In genomic region chr12:84361555-84362489, GRCm38 (mm10) we compare ENCODE assay signal across 8 mouse cellular contexts. TPM values are rescaled to one million over a fixed set of nuclear protein-coding genes. Genes with fewer than 3 reads are reported as not detected.
DNase-seq lines count a peak whose midpoint lies in the region; ATAC-seq lines count a peak whose summit lies in the region.

TSS of gene Coq6 (plus strand) at chr12:84361657.
TSS of gene Fam161b (minus strand) at chr12:84361833.

- peak within 1 kb of the TSS; percentile 64 for H3K27ac ChIP-seq in hindbrain, embryonic 12.5 days

- peak; percentile 97 for DNase-seq in NIH3T3 (ENCODE audit: low read depth)
- peak; percentile 96 to 97 for DNase-seq in cerebellum, postnatal 10 days
- DNase-seq in frontal cortex, postnatal 10 days (ENCODE audit: low spot score in 2 of 2) = peak; percentile 94
- peak; percentile 89 to 97 for DNase-seq in layer of hippocampus, postnatal 14 days (ENCODE audit: low spot score in 2 of 2)
- peak; percentile 93 for DNase-seq in lung, postnatal 14 days
- DNase-seq in retina, adult 2 months (ENCODE audit: low read depth, low spot score) = peak; percentile 98
- peak; percentile 87 to 93 for DNase-seq in thymus, postnatal 36 days

- peak; percentile 99 for ATAC-seq in hindbrain, embryonic 12.5 days (ENCODE audit: low FRiP score)

- H3K36me3 ChIP-seq in hindbrain, embryonic 12.5 days = peaks cover 7% of the 10 kb centered on the region

- WGBS in hindbrain, embryonic 12.5 days = under 1% methylated on average over 51 of the region's 51 CpGs

- H3K27me3 ChIP-seq in hindbrain, embryonic 12.5 days = no peaks in the 10 kb centered on the region

- peak within 1 kb of the TSS; percentile 72 for H3K4me2 ChIP-seq in hindbrain, embryonic 12.5 days (replicated peaks)

- H3K4me3 ChIP-seq in hindbrain, embryonic 12.5 days = peak within 1 kb of the TSS; percentile 97

- peak within 1 kb of the TSS; percentile 84 for H3K9ac ChIP-seq in hindbrain, embryonic 12.5 days

- no peaks in the 10 kb centered on the region for H3K9me3 ChIP-seq in hindbrain, embryonic 12.5 days (replicated peaks)

- H3K4me1 ChIP-seq in hindbrain, embryonic 12.5 days = peaks cover 18% of the 10 kb centered on the region

RNA-seq across cellular contexts. Expression of gene Coq6, which starts in this region (rescaled TPM):
- polyA plus RNA-seq in hindbrain, embryonic 12.5 days (2016; fragmentation: Nextera tagmentation; extraction: Ambion mirVana) = 34.6 and 37.5 TPM in 2 replicates
- total RNA-seq in layer of hippocampus, postnatal 14 days (2021) = 10 to 100 TPM; 22.9 to 23.6 TPM

RNA-seq across cellular contexts. Expression of gene Fam161b, which starts in this region (rescaled TPM):
- 13.6 and 15.8 TPM in 2 replicates for polyA plus RNA-seq in hindbrain, embryonic 12.5 days (2016; fragmentation: Nextera tagmentation; extraction: Ambion mirVana)
- 1 to 10 TPM; 9.6 to 9.7 TPM for total RNA-seq in layer of hippocampus, postnatal 14 days (2021)

Comparison
In these comparisons a context has a peak if more than half of its experiments do, and no peak if none do; other contexts are left out.
1. Peak in every context shown above with its lines: DNase-seq, ATAC-seq, H3K4me3 ChIP-seq and H3K27ac ChIP-seq.